Mouse (Mus musculus) cortical plate, adult 2 months (tissue): ENCODE results near the gene Tnpo1. TPM values are rescaled to one million over a fixed set of nuclear protein-coding genes. Genes with fewer than 3 reads are reported as not detected.

Experiments
- H3K27ac ChIP-seq: fragments of 200-500 bp; 2 replicates; pipeline ENCODE4 v1.5.1; 2012; ENCODE audit warnings: low read length, control low read depth, inconsistent platforms; ENCODE audit not compliant: insufficient read depth
- H3K4me1 ChIP-seq: fragments of 200-500 bp; 2 replicates; pipeline ENCODE4 v1.6.1; 2011; ENCODE audit warnings: low read length; ENCODE audit not compliant: control insufficient read depth, insufficient read depth
- H3K4me3 ChIP-seq: fragments of 200-500 bp; 2 replicates; pipeline ENCODE4 v1.5.1; 2011; ENCODE audit warnings: mild to moderate bottlenecking, low read length, control low read depth; ENCODE audit not compliant: insufficient read depth
- CTCF ChIP-seq: fragments of 200-500 bp; IDR thresholded peaks from 2 replicates; pipeline ENCODE4 v1.5.1; 2011; ENCODE audit warnings: mild to moderate bottlenecking, control low read depth, low read length; ENCODE audit not compliant: insufficient read depth; ENCODE audit errors: extremely low read depth
- POLR2A ChIP-seq: fragments of 200-500 bp; IDR thresholded peaks from 2 replicates; pipeline ENCODE4 v1.6.1; 2011; ENCODE audit warnings: mild to moderate bottlenecking, low read length, control low read depth; ENCODE audit not compliant: insufficient read depth; ENCODE audit errors: extremely low read depth
- polyA plus RNA-seq: library from polyadenylated mRNA; depleted of rRNA; stranded (reverse); fragments of >200 nt; gene quantifications from 2 replicates; pipeline ENCODE4 v1.2.3, GENCODE M21; 2012

Tnpo1 gene
- polyA plus RNA-seq, 1 experiment: 25.1 TPM

GRCm38 (mm10) chr13:98914010-98914843 is 12.0 kb downstream of the Tnpo1 start:
- Histone ChIP-seq H3K4me3 (no peak overlapping the region), H3K27ac (no peak overlapping the region), H3K4me1 (peaks cover 16% of the 10 kb centered on the region; the same call in 1 of the 2 replicates)
- TF ChIP-seq CTCF (no peak), POLR2A (no peak)

GRCm38 (mm10) chr13:98913196-98913595 is 13.0 kb downstream of the Tnpo1 start:
- Histone ChIP-seq H3K4me1 (peaks cover 17% of the 10 kb centered on the region; the same call in 1 of the 2 replicates), H3K27ac (no peak overlapping the region), H3K4me3 (no peak overlapping the region)
- no peak for TF ChIP-seq CTCF
- no peak for TF ChIP-seq POLR2A

- Histone ChIP-seq H3K4me1 (peaks cover 18% of the 10 kb centered on the region; the same call in 1 of the 2 replicates), H3K27ac (no peak overlapping the region), H3K4me3 (no peak overlapping the region)
- TF ChIP-seq POLR2A: no peak
- TF ChIP-seq CTCF: no peak
Measured at GRCm38 (mm10) chr13:98912602-98913001, 13.6 kb downstream of the Tnpo1 start.

- H3K4me1 ChIP-seq: peaks cover 18% of the 10 kb centered on the region; the same call in 1 of the 2 replicates
- TF ChIP-seq CTCF (no peak), POLR2A (no peak)
- no peak overlapping the region for H3K27ac ChIP-seq
Measured at GRCm38 (mm10) chr13:98910801-98911200, 15.4 kb downstream of the Tnpo1 start.

GRCm38 (mm10) chr13:98904608-98905007 is 21.6 kb downstream of the Tnpo1 start:
- Histone ChIP-seq H3K4me1 (peaks cover 9% of the 10 kb centered on the region; the same call in 1 of the 2 replicates), H3K4me3 (no peak overlapping the region), H3K27ac (no peak overlapping the region)
- no peak for TF ChIP-seq CTCF
- TF ChIP-seq POLR2A: no peak

More at GRCm38 (mm10) chr13:98910801-98911200, 15.4 kb downstream of the Tnpo1 start:
- H3K4me3 ChIP-seq: no peak overlapping the region

GRCm38 (mm10) chr13:98902366-98903025 is 23.7 kb downstream of the Tnpo1 start:
- no peak overlapping the region for H3K27ac ChIP-seq
- no peak overlapping the region for H3K4me3 ChIP-seq
- H3K4me1 ChIP-seq: peaks cover 5% of the 10 kb centered on the region; the same call in 1 of the 2 replicates
- no peak for TF ChIP-seq CTCF
- no peak for TF ChIP-seq POLR2A

GRCm38 (mm10) chr13:98899550-98899949 is 26.6 kb downstream of the Tnpo1 start:
- no peak overlapping the region for H3K27ac ChIP-seq
- H3K4me1 ChIP-seq: peaks cover 16% of the 10 kb centered on the region; the same call in 1 of the 2 replicates
- H3K4me3 ChIP-seq: no peak overlapping the region
- TF ChIP-seq POLR2A (no peak), CTCF (no peak)

GRCm38 (mm10) chr13:98897577-98897976 is 28.6 kb downstream of the Tnpo1 start:
- Histone ChIP-seq H3K27ac (no peak overlapping the region), H3K4me3 (no peak overlapping the region), H3K4me1 (peaks cover 16% of the 10 kb centered on the region; the same call in 1 of the 2 replicates)
- TF ChIP-seq POLR2A (no peak), CTCF (no peak)

- peaks cover 15% of the 10 kb centered on the region; the same call in 1 of the 2 replicates for H3K4me1 ChIP-seq
- no peak overlapping the region for H3K27ac ChIP-seq
- TF ChIP-seq CTCF (no peak), POLR2A (no peak)
- H3K4me3 ChIP-seq: no peak overlapping the region
Measured at GRCm38 (mm10) chr13:98896434-98897126, 29.6 kb downstream of the Tnpo1 start.
